Mouse (Mus musculus) lung, postnatal 4 days (tissue): Measurements from ENCODE around the gene Mslnl.

Experiments
- DNase-seq, 2 experiments: peaks; one replicate each; pipeline ENCODE4 v3.0.0; 2021

Gene Mslnl

GRCm38 (mm10) chr17:25786781-25787504, 51.1 kb downstream of the Mslnl start:
- DNase-seq = peak in 1 of 2 experiments; percentile 18

- DNase-seq = peak in 1 of 2 experiments; percentile 31
These were observed 55.5 kb downstream of the Mslnl start for GRCm38 (mm10) chr17:25791320-25791842.

GRCm38 (mm10) chr17:25791843-25792527, 56.1 kb downstream of the Mslnl start:
- peak; percentile 92 to 93 for DNase-seq

GRCm38 (mm10) chr17:25792615-25793014, 56.8 kb downstream of the Mslnl start, which contains the start of gene Fam173a:
Gene Fam173a (minus strand): TSS chr17:25792901.
- peak; percentile 89 to 92 for DNase-seq

- DNase-seq = peak in 1 of 2 experiments; percentile 15
These were observed 58.4 kb downstream of the Mslnl start for GRCm38 (mm10) chr17:25794197-25794596.

- no peak for DNase-seq
These were observed 59.2 kb downstream of the Mslnl start for GRCm38 (mm10) chr17:25794998-25795397.

GRCm38 (mm10) chr17:25795609-25796092, 59.8 kb downstream of the Mslnl start, which contains the start of gene AC134908.4:
Gene AC134908.4 (minus strand): TSS chr17:25795659.
- DNase-seq = no peak

- peak in 1 of 2 experiments; percentile 48 for DNase-seq
These were observed 60.4 kb downstream of the Mslnl start for GRCm38 (mm10) chr17:25796211-25796771.

- peak; percentile 90 to 91 for DNase-seq
These were observed 61.1 kb downstream of the Mslnl start, which contains the start of gene Metrn for GRCm38 (mm10) chr17:25796951-25797369. Gene Metrn (minus strand): TSS chr17:25797136.
